Mouse (Mus musculus) adipocyte (in vitro differentiated cells): ENCODE measurements around the gene Isg20.

Source experiments
- DNase-seq: peaks from one replicate; pipeline ENCODE4 v3.0.0-alpha.2; 2016; ENCODE audit warnings: low spot score

Isg20 gene

DNA sequence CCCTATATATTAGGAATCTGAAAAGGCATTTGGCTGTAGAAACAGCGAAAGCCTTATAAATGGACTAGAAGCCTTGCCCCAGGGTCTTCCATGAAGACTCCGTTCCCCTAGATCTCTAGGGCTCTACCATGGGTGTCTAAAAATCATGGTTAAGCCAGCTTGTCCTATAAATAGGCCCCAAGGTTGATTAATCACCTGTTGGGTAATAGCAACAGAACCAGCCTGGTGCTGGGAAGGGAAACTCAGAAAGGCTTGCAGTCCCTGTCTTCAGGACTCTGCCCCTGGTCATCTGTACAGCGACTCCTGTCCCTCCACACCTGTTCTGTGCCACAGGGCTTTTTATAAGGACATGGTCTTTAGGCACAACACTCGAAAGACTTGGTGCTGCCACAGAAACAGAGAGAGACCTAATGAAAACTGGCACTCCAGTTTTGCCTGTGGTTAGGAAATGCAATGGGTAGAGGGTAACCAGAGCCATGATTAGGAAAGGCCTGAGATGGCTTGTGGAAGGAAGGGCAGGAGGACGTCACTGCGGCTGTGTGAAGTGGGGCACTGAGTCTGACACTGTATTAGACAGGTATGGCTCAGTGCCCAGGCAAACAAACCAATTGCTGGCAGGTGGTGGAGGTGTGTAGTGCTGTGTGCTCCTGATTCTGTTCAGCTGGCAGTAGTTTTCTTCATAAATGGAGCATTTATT lies 9.9 kb upstream of the Isg20 start:
- no peak for DNase-seq

DNA sequence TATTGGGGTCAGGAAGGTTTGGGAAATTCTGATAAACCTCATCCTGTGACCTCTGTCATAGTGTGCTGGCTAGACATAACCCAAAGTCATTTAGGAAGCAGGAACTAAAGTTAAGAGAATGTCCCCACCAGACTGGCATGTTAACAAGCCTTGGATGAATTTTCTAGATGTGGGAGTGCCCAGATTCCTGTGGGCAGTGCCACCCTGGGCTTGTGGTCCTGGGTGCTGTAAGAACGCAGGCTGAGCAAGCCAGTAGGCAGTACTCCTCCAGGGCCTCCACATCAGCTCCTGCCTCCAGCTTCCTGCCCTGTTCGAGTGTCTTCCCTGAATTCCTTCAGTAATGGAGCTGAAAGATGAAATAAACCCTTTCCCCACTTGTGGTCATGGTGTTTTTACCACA lies 9.0 kb upstream of the Isg20 start:
- DNase-seq: no peak

DNA sequence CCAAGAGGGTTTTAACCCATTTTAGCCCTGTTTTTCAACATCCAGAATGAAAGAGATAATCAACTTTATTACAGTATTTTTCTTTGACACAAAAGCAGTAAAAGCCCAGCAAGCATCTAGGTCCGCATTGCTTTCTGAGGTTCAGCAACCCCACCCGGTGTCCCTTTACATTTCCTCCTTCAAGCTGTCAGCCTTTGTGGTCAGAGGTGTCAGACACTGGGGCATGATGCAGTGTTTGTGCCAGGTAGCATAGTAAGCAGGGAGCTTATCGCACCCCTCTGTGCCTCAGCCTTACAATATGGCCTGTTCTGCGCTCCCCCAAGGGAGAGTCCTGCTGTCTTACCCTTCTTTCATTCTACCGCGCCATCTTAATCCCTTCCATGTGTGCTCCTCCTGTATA lies 4.2 kb upstream of the Isg20 start:
- no peak for DNase-seq

DNA sequence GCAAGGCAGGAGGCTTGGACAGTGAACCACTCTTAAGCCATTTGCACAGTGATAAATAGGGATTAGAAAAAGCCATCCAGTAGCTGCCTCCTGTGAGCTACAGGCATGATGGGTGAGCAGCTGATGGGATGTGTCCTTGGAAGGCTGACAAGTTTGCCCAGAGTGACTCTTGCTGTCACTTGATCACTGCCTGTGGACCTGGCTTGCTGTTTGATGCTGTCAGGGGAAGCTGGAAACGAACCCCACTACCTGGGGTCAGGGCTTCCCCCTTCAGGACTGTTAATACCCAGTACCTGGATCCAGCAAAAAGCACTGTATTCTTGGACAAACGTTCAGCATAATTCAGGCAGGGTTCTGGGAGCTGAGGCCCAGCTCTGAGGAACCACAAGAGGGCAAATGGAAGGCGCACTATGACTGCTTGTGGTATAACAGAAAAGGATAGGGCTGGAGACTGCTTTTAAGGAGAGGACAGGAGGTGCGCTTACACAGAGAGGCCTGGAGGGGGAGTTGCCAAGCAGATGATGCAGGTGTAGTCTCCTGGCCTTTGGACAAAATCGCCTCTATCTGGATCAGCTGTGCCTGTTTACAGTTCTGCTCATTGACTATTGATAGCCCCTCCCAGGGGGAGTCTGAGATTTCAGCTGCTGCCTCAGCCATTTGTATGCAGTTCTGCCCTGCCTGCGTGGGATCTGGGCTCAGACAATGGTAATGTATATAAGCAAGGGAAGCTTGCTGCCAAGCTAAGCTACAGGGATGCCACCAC lies 2.7 kb upstream of the Isg20 start:
- DNase-seq: no peak

DNA sequence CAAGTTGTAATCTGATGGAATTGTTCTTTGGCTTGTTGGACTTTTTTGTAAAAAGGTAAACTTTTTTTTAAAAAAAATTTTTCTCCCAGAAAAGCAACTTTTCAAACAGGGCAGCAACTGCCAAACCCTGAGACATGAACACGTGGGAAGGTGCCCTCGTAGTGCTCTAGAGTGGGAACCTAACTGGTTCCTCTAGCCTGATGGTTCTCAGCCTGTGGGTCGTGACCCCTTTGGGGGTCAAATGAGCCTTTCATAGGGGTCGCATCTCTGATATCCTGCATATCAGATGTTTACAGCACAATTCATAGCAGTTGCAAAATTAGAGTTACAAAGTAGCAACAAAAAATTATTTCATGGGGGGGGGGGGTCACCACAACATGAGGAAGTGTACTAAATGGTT lies 2.0 kb upstream of the Isg20 start:
- no peak for DNase-seq

DNA sequence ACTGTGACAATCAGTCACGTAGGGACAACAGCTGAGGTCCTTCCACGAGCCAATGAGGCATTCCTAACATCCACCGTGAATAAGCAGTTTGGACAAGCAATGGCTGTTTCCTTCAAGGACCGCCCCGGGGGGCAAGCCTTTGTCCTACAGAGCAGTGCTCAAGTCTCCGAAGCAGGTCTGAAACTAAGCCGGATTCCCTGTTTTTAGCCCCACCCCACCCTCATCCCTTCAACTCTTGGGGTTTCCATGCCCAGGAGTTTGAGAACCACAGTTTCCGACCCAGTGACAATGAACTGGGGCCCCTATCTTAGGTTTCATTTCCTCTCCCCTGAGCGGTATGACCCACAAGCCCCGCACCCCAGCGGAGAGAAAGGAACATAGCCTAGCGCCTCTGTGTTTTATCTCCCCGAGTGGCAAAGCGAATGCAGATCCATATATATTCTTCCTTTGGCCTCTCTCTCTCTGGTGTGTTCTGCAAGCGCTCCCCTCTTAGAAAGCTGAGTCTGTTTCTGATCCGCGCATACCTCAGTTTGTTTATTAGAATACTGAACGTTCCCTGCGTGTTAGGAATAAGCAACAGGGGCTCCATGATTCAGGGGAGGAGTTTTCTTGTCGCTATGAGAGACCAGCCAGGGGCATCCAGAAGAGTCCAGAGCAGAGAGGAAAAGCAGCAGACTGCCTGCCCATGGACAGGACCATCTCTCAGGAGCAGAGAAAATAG lies 811 bp upstream of the Isg20 start:
- no peak for DNase-seq

DNA sequence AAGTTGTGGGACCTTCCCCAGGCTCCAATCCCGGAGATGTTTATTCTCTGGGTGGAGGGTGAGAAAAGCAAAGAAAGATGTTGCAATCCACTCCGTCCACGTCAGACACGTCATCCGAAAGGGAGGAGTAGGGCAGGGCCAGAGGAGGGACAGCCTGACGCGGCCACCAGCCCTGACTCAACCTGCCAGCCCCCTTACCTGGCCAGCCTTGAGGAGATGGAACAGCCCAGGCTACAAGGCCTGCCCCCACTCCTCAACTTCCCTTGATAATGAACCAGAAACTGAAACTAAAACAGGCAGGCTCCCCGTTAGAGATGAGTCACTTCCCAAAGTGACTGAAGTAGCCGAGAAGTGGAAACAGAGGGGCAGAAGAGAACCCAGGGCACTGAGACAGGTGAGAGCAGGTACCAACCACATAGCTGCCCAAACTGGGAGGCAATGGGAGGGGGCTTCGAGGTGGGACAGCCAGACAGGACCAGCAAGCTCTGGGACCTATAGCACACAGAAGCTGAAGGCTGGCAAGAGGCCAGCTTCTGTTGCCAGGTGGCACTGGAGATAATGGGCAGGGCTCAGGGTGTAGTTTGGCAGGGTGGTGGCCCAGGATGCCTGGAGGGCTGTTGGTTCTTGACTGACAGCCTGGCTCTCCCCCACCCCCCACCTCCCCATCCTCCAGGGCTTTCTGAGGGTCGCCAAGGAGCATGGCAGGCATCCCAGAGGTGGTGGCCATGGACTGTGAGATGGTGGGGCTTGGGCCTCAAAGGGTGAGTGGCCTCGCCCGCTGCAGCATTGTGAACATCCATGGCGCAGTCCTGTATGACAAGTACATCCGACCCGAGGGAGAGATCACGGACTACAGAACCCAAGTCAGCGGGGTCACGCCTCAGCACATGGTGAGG lies 673 bp downstream of the Isg20 start:
- peak; percentile 82 for DNase-seq

DNA sequence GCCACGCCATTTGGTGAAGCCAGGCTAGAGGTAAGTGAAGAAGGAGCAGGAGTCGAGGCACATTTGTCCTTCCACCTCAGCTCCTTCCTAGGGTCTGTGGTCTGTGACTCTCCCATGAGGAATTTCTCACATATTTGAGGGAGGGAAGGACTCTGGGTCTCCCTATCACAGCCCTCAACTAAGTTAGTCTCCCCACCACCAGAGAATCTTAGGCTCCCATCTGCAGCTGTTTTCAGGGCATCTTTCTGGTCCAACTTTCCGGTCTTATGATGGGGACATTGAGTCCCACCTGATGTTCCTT lies 1.3 kb downstream of the Isg20 start:
- no peak for DNase-seq

DNA sequence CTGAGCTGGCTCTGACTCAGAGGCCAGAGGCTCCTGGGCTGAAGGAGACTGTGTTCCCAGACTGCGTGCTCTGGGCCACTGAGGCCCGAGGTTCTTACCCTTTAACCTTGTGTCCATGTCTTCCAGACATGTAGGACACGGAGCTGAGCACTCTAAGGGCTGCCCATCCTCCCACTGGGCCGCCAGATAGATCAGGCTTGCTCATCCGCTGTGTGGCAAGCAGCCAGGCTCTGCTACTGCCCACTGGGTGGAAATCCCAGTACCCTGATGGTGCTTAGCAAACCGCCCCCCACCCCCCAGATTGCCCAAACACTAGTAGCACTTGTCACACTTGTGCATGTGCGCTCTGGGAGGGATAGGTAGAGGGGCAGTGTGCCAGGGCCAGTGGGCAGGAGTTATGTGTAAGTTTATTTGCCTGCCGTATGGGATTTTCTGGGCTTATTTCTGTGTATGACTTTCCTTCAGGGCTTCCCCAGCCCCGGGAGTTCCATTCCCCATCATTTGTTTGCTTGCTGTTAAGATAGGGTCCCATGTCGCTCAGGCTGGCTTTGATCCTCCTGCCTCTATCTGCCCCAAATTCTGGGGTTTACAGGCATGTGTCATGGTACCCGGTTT lies 1.8 kb downstream of the Isg20 start:
- no peak for DNase-seq

DNA sequence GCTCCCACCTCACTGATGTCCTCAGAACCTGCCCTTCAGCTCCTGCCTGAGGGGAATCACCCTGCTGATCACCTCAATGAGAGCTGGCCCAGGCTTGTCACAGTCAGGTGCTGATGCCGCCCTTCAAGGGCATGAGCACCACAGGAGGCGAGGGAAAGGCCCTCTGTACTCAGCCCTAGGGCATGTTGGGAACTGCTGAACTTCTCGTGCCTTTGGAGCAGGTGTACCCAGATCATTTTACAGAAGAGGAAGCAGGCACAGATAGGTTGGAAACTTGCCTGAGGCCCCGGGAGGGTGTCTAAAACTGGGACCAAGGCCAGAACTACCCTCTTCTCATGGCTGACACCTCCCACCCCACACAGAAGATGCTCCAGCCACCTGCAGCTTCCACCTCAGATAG lies 5.5 kb downstream of the Isg20 start:
- DNase-seq: no peak

DNA sequence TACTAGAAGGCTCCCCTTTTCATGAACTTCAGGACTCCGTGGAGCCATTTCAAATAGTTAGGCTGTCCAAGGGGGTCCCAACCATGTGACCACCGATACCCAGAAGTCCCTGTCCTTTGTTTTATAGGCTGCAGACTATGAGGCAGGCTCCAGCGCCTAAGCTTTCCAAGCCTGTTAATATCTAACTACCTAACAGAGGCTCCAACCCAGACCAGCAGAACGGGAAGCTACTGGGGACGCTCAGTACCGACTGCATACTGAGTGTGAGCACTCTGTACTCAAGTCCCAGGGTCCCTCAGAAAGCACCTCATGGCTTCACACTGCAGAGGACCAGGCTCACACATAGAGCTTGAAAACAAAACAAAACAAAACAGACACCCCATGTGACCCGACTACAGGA lies 9.3 kb downstream of the Isg20 start:
- DNase-seq: no peak

DNA sequence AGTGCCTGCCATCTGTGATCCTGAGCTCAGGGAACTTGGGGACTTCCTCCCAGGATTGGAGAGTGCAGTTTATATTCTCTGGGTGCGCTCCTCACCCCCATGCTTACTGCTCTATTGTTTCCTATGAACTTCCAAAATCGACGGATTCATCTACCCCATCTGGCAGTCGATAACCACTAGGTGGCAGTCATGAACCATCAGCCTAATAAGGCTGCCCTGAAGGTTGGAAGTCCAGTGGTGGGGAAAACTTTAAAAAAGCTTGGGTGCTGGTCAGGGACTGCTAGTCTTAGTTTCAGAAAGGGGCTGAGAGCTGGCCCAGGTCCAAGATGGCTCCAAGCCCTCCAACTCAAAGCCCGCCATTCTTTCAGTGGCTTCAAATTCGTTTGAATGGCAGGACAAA lies 11.1 kb downstream of the Isg20 start:
- peak; percentile 83 for DNase-seq

DNA sequence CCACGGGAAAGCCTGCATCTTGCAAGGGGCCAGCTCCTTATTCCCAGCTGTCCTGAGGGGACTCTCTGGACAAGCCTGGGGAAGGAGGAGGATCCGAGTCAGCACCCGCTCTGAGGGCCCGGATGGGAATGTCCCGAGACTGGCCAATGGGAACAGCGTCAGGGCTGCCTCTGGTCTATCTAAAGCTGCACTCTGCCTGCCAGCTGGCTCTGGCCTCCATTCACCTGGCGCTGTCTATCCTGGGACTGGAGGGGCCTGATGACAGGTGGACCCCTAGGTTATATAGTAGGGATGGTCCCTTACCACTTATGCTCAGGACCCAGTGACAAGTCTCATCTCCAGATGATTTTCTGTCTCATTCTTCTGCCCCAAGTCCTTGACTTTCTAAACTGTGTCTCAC lies 11.6 kb downstream of the Isg20 start:
- no peak for DNase-seq

DNA sequence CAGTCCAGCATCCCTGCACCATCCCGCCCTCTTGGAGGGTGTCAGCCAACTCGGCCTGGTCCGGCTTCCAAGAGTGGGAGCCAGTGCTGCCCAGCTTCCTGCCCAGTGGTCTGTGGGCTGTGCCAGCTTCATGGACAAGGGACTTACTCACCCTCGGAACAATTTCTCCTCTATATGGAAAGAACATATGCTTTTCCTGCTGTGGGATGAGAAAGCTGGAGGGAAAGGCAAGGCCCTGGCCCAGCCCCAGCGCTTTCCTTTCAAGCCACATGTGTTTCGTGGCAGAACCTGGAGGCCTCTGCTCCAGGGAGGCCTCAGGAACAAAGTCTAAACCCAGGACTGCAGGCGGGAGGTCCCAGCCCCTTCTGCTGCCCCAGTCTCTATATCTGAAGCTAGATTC lies 12.5 kb downstream of the Isg20 start:
- DNase-seq: no peak

DNA sequence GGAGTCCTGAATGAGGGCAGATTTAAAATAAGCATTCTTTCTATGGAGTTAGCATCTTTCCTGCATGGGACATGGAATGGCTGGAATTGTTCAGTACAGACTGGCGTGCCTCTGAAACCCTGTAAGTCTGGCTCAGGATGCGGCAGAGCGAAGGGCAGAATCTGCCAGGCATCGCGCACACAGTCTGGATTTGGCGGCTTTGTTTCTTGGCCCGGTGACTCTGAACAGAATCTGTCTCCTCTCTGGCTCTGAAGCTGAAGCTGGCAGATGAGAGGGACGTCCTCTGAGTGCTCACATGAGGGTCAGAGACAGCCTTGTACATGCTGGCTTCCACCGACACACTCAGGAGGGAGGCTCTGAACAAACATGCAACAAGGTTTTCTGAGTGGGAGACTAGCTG lies 12.9 kb downstream of the Isg20 start:
- DNase-seq: no peak

DNA sequence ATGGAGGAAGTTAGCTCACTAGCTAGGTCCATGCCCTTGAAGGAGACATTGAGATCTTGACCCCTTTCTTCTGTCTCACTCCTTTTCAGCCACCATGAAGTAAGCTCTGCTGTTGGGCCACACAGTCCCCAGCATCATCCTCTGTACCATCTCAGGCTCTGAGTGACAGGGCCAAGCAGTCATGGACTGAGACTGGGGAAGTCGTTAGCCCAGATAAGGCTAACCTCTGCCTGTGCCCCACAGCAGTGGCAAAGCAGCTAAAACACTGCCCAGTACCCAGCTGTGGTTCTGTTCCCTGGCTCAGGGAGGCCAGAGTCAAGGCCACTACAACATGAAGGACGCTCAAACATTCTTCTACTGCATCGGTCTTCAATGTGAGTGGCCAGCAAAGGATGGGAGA lies 14.0 kb downstream of the Isg20 start:
- DNase-seq: no peak

DNA sequence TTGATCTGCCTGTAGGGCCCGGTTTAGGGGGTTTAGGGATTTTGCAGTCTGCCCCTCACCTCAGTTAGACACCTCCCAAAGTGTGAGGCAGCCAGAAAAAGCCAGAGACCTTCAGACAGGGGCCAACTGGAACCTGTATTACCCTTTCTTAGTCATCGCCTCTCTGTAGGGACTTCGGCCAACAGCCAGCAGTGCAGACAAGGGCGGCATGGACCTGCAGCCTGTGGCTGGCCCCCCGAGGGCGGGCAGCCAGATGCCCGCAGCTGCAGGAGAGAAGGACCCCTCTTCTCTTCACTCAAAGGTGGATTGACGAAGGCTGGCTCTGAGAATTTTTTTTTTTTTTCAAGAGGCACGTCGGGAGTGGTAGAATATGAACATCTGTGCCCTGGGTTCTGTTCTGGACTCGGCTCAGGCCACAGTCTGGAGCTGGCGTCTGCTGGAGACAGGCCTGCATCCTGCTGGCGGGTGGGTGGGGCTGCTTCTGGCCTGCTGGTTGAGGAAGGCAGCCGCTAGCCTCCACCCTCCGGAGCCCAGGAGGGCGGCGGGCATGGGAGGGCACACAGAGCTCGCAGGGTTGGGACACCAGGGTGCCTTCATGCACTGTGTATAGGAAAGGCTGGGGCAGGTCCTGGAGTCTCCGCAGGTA lies 25.9 kb downstream of the Isg20 start:
- no peak for DNase-seq

DNA sequence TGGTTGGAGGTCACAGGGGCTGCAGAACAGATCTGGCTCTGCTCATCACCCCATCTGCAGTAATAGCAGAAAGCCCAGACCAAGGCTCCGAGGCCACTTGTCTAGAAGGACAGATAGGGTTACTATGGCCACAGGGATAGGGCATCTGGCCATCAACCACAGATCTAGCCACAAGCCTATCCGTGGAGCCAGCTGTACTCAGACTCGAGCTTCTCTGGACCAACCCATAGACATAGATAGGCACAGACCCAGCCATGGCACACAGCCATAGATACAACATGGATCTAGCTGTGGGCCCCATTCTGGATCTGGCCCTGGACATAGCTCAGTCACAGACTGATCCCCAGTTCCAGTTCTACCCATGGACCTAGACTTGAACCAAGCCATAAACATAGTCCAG lies 27.7 kb downstream of the Isg20 start:
- DNase-seq: no peak

DNA sequence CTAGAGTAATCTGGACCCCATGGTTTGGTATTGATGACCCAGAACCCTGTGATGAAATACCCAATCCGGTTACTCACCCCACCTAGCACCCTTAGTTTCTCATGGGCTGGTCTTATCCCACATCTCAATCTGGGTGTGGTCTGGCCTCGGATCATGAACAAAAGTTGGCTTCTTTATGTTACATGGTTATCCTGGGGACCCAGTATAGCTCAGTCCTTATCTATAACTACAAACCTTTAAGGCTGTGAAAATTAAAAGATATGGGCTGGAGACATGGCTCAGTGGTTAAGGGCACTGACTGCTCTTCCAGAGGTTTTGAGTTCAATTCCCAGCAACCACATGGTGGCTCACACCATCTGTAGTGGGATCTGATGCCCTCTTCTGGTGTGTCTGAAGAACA lies 29.3 kb downstream of the Isg20 start:
- DNase-seq: no peak

DNA sequence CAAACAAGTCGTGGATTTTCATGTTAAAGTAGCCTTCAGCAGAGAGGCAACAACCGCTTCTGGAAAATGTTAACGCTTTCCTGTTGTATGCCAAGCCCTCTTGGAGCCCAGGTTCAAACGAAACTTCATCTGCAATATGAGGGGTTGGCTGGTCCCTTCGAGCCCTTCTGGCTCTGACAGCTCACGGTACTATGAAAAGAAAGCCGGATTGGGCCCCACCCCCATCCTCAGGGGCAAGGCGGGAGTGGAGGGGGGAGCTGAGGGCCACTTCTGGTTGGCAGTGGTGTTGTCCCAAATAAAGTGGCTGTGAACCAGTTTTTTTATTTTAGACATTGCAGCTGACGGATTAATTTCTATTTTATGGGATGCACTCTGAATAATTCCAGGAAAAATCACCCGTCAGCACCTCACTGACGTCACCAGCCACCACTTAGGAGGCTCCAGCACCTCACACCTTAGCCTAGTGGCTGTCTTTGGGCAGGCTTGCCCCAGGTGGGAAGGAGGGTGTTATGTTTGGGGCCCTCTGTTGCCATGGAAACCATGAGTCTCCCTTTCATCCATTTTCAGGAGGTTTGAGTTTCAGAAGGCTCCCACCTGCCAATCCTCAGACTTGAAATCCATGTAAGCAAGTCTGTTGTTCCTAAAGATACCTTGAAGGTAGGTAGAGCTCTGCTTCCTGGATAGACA lies 40.8 kb downstream of the Isg20 start:
- no peak for DNase-seq

DNA sequence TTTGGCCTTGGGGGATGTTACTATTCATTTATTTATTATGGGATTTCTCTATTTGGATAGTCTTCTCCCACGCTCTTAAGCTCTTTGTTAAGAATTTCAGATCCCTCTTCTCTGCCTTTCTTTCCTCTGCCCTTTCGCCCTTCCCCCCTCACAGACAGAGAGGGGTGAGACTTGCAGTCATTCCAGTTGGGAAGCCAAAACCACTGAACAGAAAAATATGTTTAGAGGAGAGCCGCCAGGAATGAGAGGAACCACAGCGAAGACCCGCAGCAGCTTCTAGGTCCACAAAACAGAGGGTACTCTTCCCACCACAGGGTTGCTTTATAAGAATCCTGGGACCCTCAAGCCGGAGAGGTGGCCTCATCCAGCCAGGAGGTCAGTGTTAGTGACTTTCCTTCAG lies 41.4 kb downstream of the Isg20 start:
- no peak for DNase-seq
